Comparison of ENCODE assay signal across 16 mouse cellular contexts in genomic region chr15:8991859-8992838, GRCm38 (mm10). TPM values are rescaled to one million over a fixed set of nuclear protein-coding genes. Genes with fewer than 3 reads are reported as not detected.
A peak's percentile ranks its signal among the peaks of the same experiment; 100 is the strongest.
DNase-seq lines count a peak whose midpoint lies in the region; ATAC-seq and TF ChIP-seq lines count a peak whose summit lies in the region.
"Had no signal": no experiment of that assay in that cellular context is flagged by ENCODE, and none has a peak within 500 bp of the region (broad histone marks: within the 10 kb centered on the region; RNA-seq: fewer than 3 reads in every experiment).

No protein-coding gene starts in this region.

- H3K4me1 ChIP-seq in forebrain, embryonic 13.5 days = no peaks in the 10 kb centered on the region
- no peaks in the 10 kb centered on the region for H3K4me1 ChIP-seq in forebrain, embryonic 12.5 days
- H3K4me1 ChIP-seq in limb, embryonic 14.5 days (ENCODE audit: control insufficient read depth, insufficient read depth, low read length) = no peaks in the 10 kb centered on the region
- no peaks in the 10 kb centered on the region for H3K4me1 ChIP-seq in limb, embryonic 10.5 days
- H3K4me1 ChIP-seq: limb, embryonic 13.5 days; megakaryocyte, embryonic 14.5 days; neural tube, embryonic 13.5 days had no signal

- no peak for DNase-seq in limb, embryonic 14.5 days (ENCODE audit: low spot score)
- no peak for DNase-seq in limb, embryonic 10.5 days (ENCODE audit: low spot score)
- DNase-seq in MEL-GATA-1-ER (ENCODE audit: extremely low read depth, low read depth) = peak; percentile 40
- DNase-seq in right cerebral cortex, postnatal 10 days (ENCODE audit: low spot score in 2 of 2) = no peak
- no peak for DNase-seq in spleen, postnatal 14 days (ENCODE audit: low spot score in 2 of 2)
- DNase-seq: adrenal gland, postnatal 14 days; B cell, adult 2 months; layer of hippocampus, adult 9-11 months; right cerebral cortex, adult 18-20 months had no signal

- ATAC-seq in forebrain, embryonic 13.5 days = peak; percentile 79
- ATAC-seq in forebrain, embryonic 12.5 days (ENCODE audit: low FRiP score) = no peak
- ATAC-seq in limb, embryonic 14.5 days (ENCODE audit: low FRiP score, low read depth) = peak; percentile 30; the same call in 1 of the 2 replicates
- ATAC-seq in megakaryocyte, adult 5-6 weeks (ENCODE audit: poor library complexity, severe bottlenecking) = peak; percentile 33; the same call in 1 of the 2 replicates
- ATAC-seq: inflammation-experienced regulatory T-cells, adult 6 months had no signal

- 79% methylated on average over 12 of the region's 12 CpGs for WGBS in forebrain, embryonic 13.5 days
- 80% methylated on average over 12 of the region's 12 CpGs for WGBS in forebrain, embryonic 12.5 days
- 75% methylated on average over 12 of the region's 12 CpGs for WGBS in limb, embryonic 14.5 days
- WGBS in limb, embryonic 10.5 days = 90% methylated on average over 12 of the region's 12 CpGs

- H3K27ac ChIP-seq in forebrain, embryonic 13.5 days = no peak overlapping the region
- no peak overlapping the region for H3K27ac ChIP-seq in forebrain, embryonic 12.5 days
- H3K27ac ChIP-seq in limb, embryonic 14.5 days (replicated peaks; ENCODE audit: low read depth, low read length) = no peak overlapping the region
- H3K27ac ChIP-seq in limb, embryonic 10.5 days = no peak overlapping the region
- H3K27ac ChIP-seq: limb, embryonic 13.5 days; neural tube, embryonic 13.5 days had no signal

- H3K36me3 ChIP-seq in forebrain, embryonic 13.5 days (ENCODE audit: poor library complexity, severe bottlenecking) = no peaks in the 10 kb centered on the region
- H3K36me3 ChIP-seq in forebrain, embryonic 12.5 days (replicated peaks) = no peaks in the 10 kb centered on the region
- no peaks in the 10 kb centered on the region for H3K36me3 ChIP-seq in limb, embryonic 14.5 days (ENCODE audit: control insufficient read depth, insufficient read depth, low read length)
- no peaks in the 10 kb centered on the region for H3K36me3 ChIP-seq in limb, embryonic 10.5 days
- H3K36me3 ChIP-seq: limb, embryonic 13.5 days; neural tube, embryonic 13.5 days had no signal

- H3K4me3 ChIP-seq in forebrain, embryonic 13.5 days = no peak overlapping the region
- no peak overlapping the region for H3K4me3 ChIP-seq in forebrain, embryonic 12.5 days (replicated peaks)
- no peak overlapping the region for H3K4me3 ChIP-seq in limb, embryonic 14.5 days (replicated peaks; ENCODE audit: low read length)
- no peak overlapping the region for H3K4me3 ChIP-seq in limb, embryonic 10.5 days
- H3K4me3 ChIP-seq: limb, embryonic 13.5 days; megakaryocyte, embryonic 14.5 days; neural tube, embryonic 13.5 days had no signal

- no peaks in the 10 kb centered on the region for H3K9me3 ChIP-seq in forebrain, embryonic 13.5 days (replicated peaks)
- no peaks in the 10 kb centered on the region for H3K9me3 ChIP-seq in forebrain, embryonic 12.5 days
- no peaks in the 10 kb centered on the region for H3K9me3 ChIP-seq in limb, embryonic 14.5 days (ENCODE audit: control insufficient read depth, low read length)
- no peaks in the 10 kb centered on the region for H3K9me3 ChIP-seq in limb, embryonic 10.5 days (replicated peaks)
- H3K9me3 ChIP-seq: limb, embryonic 13.5 days; megakaryocyte, embryonic 14.5 days; neural tube, embryonic 13.5 days had no signal

- TF ChIP-seq POLR2A in limb, embryonic 14.5 days (IDR thresholded peaks at IDR 0.05; ENCODE audit: borderline replicate concordance, extremely low read depth, insufficient read depth, insufficient read length) = no peak

- no peaks in the 10 kb centered on the region for H3K27me3 ChIP-seq in forebrain, embryonic 13.5 days
- no peaks in the 10 kb centered on the region for H3K27me3 ChIP-seq in forebrain, embryonic 12.5 days
- H3K27me3 ChIP-seq in limb, embryonic 14.5 days (ENCODE audit: control insufficient read depth, insufficient read depth, low read length) = no peaks in the 10 kb centered on the region
- H3K27me3 ChIP-seq in limb, embryonic 10.5 days (ENCODE audit: low read depth, poor library complexity, severe bottlenecking) = no peaks in the 10 kb centered on the region
- H3K27me3 ChIP-seq: limb, embryonic 13.5 days; megakaryocyte, embryonic 14.5 days; neural tube, embryonic 13.5 days had no signal

- no peak overlapping the region for H3K9ac ChIP-seq in forebrain, embryonic 13.5 days
- no peak overlapping the region for H3K9ac ChIP-seq in forebrain, embryonic 12.5 days
- no peak overlapping the region for H3K9ac ChIP-seq in limb, embryonic 14.5 days (ENCODE audit: low read depth, low read length, severe bottlenecking)
- H3K9ac ChIP-seq: limb, embryonic 13.5 days; neural tube, embryonic 13.5 days had no signal

- H3K4me2 ChIP-seq in forebrain, embryonic 13.5 days = no peak overlapping the region
- no peak overlapping the region for H3K4me2 ChIP-seq in forebrain, embryonic 12.5 days
- H3K4me2 ChIP-seq in limb, embryonic 14.5 days (replicated peaks; ENCODE audit: low read depth, low read length, severe bottlenecking) = no peak overlapping the region
- H3K4me2 ChIP-seq: limb, embryonic 13.5 days; neural tube, embryonic 13.5 days had no signal

RNA-seq across cellular contexts. Expression of gene Ranbp3l, which starts 24.4 kb away (rescaled TPM):
- 2.8 and 4.5 TPM in 2 replicates for polyA plus RNA-seq in forebrain, embryonic 13.5 days (2015; fragmentation: Nextera tagmentation; extraction: Ambion mirVana)
- 2.4 and 3.1 TPM in 2 replicates for polyA plus RNA-seq in forebrain, embryonic 12.5 days (2016; fragmentation: Nextera tagmentation; extraction: Ambion mirVana)
- polyA plus RNA-seq in limb, embryonic 14.5 days (2012; rRNA removed) = 0.50 and 0.64 TPM in 2 replicates
- polyA plus RNA-seq in limb, embryonic 14.5 days (2014; fragmentation: Nextera tagmentation; extraction: Ambion mirVana) = 0.54 and 0.56 TPM in 2 replicates
- polyA plus RNA-seq in limb, embryonic 10.5 days (2016; fragmentation: Nextera tagmentation; extraction: Ambion mirVana) = not detected in 2 replicates
- total RNA-seq in megakaryocyte, adult 5-6 weeks (2015) = not detected in 2 replicates
- total RNA-seq in megakaryocyte, adult 5-6 weeks (2017) = not detected in 2 replicates
- total RNA-seq: adrenal gland, postnatal 14 days had no signal
